Mouse (Mus musculus) ES-Bruce4 (cell line): ENCODE measurements around the gene Rassf8.

Source experiments
- CTCF ChIP-seq: IDR thresholded peaks from one replicate; pipeline ENCODE4 v1.8.1; 2011; ENCODE audit warnings: low read depth, low read length
- EP300 ChIP-seq: IDR thresholded peaks from 2 replicates; pipeline ENCODE4 v1.6.1; 2011; ENCODE audit warnings: low read depth, low read length; ENCODE audit not compliant: insufficient read depth
- POLR2A ChIP-seq: IDR thresholded peaks from one replicate; pipeline ENCODE4 v1.8.1; 2011; ENCODE audit warnings: low read length; ENCODE audit not compliant: insufficient read depth

GRCm38 (mm10) chr6:145846076-145846475, 99.5 kb downstream of the Rassf8 start:
- TF ChIP-seq CTCF: no peak
- TF ChIP-seq POLR2A: no peak
- no peak for TF ChIP-seq EP300
